Mouse (Mus musculus): ENCODE results near the gene Abcg1. TPM values are rescaled to one million over a fixed set of nuclear protein-coding genes. Genes with fewer than 3 reads are reported as not detected.

Abcg1 gene
- polyA plus RNA-seq, 1 experiment: 0.05 TPM

DNA sequence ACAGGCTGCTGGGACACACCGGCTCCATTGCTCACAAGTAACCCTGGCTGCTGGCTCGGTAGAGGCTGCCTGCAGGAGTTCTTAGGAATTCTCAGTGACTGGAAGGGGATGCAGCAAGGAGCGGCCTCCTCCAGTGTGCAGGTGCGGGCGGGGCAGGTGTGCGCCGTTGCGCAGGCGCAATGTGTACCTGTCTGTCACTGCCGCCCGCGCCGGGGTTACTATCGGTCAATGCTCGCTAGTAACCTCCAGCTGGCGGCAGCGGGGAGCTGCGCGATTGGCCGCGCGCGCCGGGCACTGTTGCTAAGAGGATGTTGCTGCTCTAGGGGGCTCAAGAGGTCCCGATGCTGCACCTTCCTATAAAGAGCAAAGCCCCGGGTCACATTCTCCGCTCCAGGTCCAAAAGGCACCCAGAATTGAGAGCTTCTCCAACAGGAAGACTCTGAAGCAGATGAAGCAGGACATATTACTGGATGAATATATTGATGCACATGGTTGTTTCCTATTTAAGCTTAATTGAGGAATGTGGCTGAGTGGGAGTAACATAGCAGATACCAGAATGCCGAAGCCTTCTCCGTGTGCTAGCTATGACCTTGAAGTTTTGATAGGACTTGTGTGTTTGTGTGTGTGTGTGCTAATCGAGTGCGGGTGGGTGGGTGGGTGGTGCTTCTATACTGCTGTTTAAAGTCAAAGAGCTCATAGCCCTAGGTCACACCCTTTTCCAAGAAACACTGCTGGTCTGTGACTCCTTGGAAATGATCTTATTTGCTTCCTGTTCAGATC is 16.0 kb downstream of the Abcg1 start:
- Histone ChIP-seq H3K4me1 (ENCODE audit: control insufficient read depth) (peaks cover 82% of the 10 kb centered on the region), H3K36me3 (ENCODE audit: control insufficient read depth) (no peaks in the 10 kb centered on the region), H3K27me3 (ENCODE audit: control insufficient read depth) (no peaks in the 10 kb centered on the region), H3K4me3 (replicated peaks) (peak overlapping the region; percentile 63), H3K9me3 (ENCODE audit: control insufficient read depth, low read length) (no peaks in the 10 kb centered on the region)
- TF ChIP-seq TAL1 (IDR thresholded peaks at IDR 0.05; ENCODE audit: low read length) (no peak), GATA1 (IDR thresholded peaks at IDR 0.05; ENCODE audit: low read length) (no peak)

DNA sequence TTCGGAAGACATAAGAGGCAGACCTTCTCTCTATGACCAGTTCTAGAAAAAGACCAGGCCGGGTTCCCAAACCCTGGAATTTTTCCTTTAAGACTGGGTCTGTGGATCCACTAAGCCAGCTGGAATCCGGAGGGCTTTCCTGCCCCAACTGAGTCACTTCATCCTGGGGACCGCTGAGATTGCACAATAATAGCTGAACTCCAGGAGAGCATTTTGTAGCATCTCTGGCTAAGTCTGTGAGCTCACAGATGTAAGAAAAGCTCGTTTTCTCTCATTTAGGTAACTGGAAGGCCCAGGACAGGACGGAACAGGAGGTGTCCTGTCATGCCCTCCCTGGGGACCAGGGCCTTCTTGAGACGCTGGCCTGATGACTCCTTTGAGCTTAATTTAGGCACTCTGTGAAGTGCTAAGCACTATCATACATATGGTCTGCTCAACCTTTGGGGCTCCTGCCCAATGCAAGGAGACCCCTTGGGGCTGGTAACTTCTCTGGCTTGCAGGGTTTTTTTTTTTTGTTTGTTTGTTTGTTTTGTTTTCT is 16.6 kb downstream of the Abcg1 start:
- no peaks in the 10 kb centered on the region for H3K9me3 ChIP-seq (ENCODE audit: control insufficient read depth, low read length)
- no peaks in the 10 kb centered on the region for H3K27me3 ChIP-seq (ENCODE audit: control insufficient read depth)
- peaks cover 83% of the 10 kb centered on the region for H3K4me1 ChIP-seq (ENCODE audit: control insufficient read depth)
- TF ChIP-seq GATA1 (IDR thresholded peaks at IDR 0.05; ENCODE audit: low read length) (no peak), TAL1 (IDR thresholded peaks at IDR 0.05; ENCODE audit: low read length) (no peak)
- H3K36me3 ChIP-seq (ENCODE audit: control insufficient read depth): no peaks in the 10 kb centered on the region
- peak overlapping the region; percentile 63 for H3K4me3 ChIP-seq (replicated peaks)

DNA sequence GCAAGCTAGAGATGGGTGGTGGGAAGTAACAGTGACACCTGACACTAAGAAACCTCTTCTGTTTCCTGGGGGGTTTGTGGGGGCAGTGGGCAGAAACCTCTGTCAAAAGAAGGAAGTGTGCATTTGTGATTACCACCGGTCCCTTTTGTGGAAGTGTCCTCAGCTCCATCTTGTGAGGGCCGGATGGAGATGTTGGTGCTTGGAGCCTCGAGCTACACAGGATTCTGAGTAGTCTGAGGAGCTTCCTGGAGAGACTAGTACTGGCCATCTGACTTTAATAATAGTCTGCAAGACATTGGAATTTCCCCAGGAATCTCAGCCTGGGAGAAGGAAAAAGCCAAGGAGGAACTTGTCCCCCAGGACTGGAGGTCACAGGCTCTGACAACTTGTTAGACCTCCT is 17.2 kb downstream of the Abcg1 start:
- no peak for TF ChIP-seq GATA1 (IDR thresholded peaks at IDR 0.05; ENCODE audit: low read length)
- TF ChIP-seq TAL1 (IDR thresholded peaks at IDR 0.05; ENCODE audit: low read length): no peak
- Histone ChIP-seq H3K4me1 (ENCODE audit: control insufficient read depth) (peaks cover 83% of the 10 kb centered on the region), H3K4me3 (replicated peaks) (peak overlapping the region; percentile 63), H3K9me3 (ENCODE audit: control insufficient read depth, low read length) (no peaks in the 10 kb centered on the region), H3K27me3 (ENCODE audit: control insufficient read depth) (no peaks in the 10 kb centered on the region), H3K36me3 (ENCODE audit: control insufficient read depth) (no peaks in the 10 kb centered on the region)

GRCm38 (mm10) chr17:31075471-31075870 is 18.0 kb downstream of the Abcg1 start:
- no peaks in the 10 kb centered on the region for H3K36me3 ChIP-seq (ENCODE audit: control insufficient read depth)
- H3K4me3 ChIP-seq (replicated peaks): no peak overlapping the region
- H3K9me3 ChIP-seq (ENCODE audit: control insufficient read depth, low read length): no peaks in the 10 kb centered on the region
- no peaks in the 10 kb centered on the region for H3K27me3 ChIP-seq (ENCODE audit: control insufficient read depth)
- peaks cover 81% of the 10 kb centered on the region for H3K4me1 ChIP-seq (ENCODE audit: control insufficient read depth)
- TF ChIP-seq GATA1 (IDR thresholded peaks at IDR 0.05; ENCODE audit: low read length): no peak
- TF ChIP-seq TAL1 (IDR thresholded peaks at IDR 0.05; ENCODE audit: low read length): no peak

DNA sequence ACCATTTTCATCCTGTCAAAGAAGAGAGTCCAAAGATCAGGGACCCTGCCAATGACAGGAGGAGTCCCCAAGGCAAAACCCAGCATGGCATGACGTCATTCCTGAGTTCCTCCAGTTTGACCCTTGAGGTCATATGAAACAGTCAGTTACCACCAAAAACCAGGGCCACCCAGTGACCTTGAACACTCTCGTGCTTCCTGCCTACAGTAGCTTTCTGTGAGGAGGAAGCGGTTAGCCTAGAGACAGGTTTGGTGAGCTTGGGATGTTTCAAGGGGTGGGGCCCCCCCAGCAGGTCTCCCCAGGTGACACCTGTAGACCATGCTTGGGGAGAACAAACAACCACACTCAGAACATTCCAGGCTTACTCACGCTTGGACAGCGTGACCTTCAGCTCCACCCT is 20.1 kb downstream of the Abcg1 start:
- H3K27me3 ChIP-seq (ENCODE audit: control insufficient read depth): no peaks in the 10 kb centered on the region
- no peak overlapping the region for H3K4me3 ChIP-seq (replicated peaks)
- TF ChIP-seq TAL1 (IDR thresholded peaks at IDR 0.05; ENCODE audit: low read length) (no peak), GATA1 (IDR thresholded peaks at IDR 0.05; ENCODE audit: low read length) (no peak)
- H3K9me3 ChIP-seq (ENCODE audit: control insufficient read depth, low read length): no peaks in the 10 kb centered on the region
- H3K36me3 ChIP-seq (ENCODE audit: control insufficient read depth): no peaks in the 10 kb centered on the region
- H3K4me1 ChIP-seq (ENCODE audit: control insufficient read depth): peaks cover 70% of the 10 kb centered on the region

DNA sequence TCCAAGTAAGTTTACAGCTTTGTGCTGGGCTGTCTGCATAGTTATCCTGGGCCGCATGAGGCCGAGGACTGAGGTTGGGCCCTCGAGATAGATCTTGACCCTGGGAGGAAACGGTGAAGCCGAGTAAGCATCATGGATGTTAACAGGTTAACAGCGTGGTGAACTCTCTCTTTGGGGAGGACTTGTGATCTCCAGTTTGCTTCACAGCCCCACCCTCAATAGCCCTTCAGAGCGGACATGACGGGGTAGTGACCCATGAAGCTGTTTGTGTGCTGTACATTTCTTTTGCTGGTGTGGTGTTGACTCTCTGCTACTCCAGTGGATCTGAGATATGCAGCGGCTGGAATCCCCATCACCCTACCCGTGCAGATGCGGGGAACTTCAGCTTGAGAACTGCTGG is 21.1 kb downstream of the Abcg1 start:
- H3K27me3 ChIP-seq (ENCODE audit: control insufficient read depth): no peaks in the 10 kb centered on the region
- H3K9me3 ChIP-seq (ENCODE audit: control insufficient read depth, low read length): no peaks in the 10 kb centered on the region
- no peaks in the 10 kb centered on the region for H3K36me3 ChIP-seq (ENCODE audit: control insufficient read depth)
- H3K4me1 ChIP-seq (ENCODE audit: control insufficient read depth): peaks cover 70% of the 10 kb centered on the region
- no peak overlapping the region for H3K4me3 ChIP-seq (replicated peaks)
- TF ChIP-seq GATA1 (IDR thresholded peaks at IDR 0.05; ENCODE audit: low read length): no peak
- no peak for TF ChIP-seq TAL1 (IDR thresholded peaks at IDR 0.05; ENCODE audit: low read length)

DNA sequence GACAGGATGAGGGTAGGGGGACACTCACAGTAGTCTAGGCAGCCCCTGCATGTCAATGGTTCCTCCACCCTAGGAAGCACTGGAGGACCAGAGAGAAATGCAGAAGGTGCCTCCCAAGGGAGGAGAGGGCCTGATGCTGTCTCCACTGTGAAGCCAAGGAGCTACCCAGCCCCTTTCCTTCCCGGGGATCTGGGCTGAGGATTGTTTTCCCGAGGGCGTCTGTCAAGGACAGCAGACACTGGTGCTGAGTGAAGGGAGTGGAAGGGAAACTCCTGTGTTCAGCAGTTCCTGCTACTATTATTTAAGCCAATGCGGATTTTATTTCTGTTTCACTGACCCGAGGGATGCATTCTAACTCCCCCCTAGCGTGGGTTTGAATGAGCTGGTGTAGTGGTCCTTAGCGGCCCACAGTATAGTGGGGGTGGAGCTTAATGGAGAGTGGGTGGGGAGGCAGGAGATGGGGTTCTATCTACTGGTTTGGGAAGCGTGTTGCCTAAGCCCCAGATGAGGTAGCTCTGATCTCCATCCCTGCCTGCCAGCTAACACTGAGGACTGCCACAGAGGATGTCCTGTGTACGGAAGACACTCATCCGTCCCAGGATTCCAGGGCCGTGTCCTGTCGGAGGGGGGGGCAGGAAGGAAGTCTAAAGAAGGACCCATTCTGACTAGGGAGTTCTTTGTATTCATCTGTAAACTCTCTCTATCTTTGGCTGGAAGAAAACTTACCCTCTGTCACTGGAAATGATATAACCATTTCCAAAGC is 21.8 kb downstream of the Abcg1 start:
- H3K4me3 ChIP-seq (replicated peaks): no peak overlapping the region
- peaks cover 69% of the 10 kb centered on the region for H3K4me1 ChIP-seq (ENCODE audit: control insufficient read depth)
- H3K27me3 ChIP-seq (ENCODE audit: control insufficient read depth): no peaks in the 10 kb centered on the region
- no peak for TF ChIP-seq GATA1 (IDR thresholded peaks at IDR 0.05; ENCODE audit: low read length)
- TF ChIP-seq TAL1 (IDR thresholded peaks at IDR 0.05; ENCODE audit: low read length): no peak
- no peaks in the 10 kb centered on the region for H3K9me3 ChIP-seq (ENCODE audit: control insufficient read depth, low read length)
- no peaks in the 10 kb centered on the region for H3K36me3 ChIP-seq (ENCODE audit: control insufficient read depth)

DNA sequence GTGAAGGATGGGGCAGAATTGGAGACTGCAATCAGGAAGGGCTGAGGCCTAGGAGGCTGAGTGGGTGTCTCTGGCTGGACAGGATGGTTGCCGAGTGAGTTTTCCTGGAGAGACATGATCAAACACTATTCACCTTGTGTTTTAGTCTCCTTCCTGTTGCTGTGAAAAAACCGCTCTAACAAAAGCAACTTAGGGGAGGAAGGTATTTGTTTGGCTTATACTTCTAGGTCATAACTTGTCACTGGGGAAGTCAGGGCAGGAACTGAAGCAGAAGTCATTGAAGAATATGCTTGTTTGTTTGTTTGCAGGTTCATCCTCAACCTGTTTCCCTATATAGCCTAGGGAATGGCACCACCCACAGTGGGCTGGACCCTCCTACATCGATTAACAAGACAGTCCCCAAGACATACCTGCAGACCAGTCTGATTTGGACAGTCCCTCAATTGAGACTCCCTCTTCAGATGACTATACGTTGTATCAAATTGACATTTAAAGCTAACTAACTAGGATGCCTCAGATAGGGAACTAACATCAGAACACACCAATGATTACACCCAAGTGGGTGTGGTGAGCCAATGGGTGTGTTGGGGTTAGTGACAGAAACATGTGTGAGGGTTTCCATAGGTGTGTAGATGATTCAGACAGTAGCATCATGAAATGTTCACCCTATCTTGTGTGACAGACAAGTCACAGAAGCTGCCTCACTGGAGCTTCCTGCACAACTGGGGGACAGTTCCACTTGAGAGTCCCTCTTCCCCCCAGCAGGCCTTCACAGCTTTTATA is 25.0 kb downstream of the Abcg1 start:
- Histone ChIP-seq H3K4me3 (replicated peaks) (no peak overlapping the region), H3K4me1 (ENCODE audit: control insufficient read depth) (peaks cover 75% of the 10 kb centered on the region), H3K27me3 (ENCODE audit: control insufficient read depth) (no peaks in the 10 kb centered on the region), H3K36me3 (ENCODE audit: control insufficient read depth) (no peaks in the 10 kb centered on the region; the same call in 1 of the 2 replicates), H3K9me3 (ENCODE audit: control insufficient read depth, low read length) (no peaks in the 10 kb centered on the region)
- TF ChIP-seq TAL1 (IDR thresholded peaks at IDR 0.05; ENCODE audit: low read length) (no peak), GATA1 (IDR thresholded peaks at IDR 0.05; ENCODE audit: low read length) (no peak)

Measured in erythroblast, embryonic 14.5 days (primary cell).